Mouse (Mus musculus) megakaryocyte progenitor cell, adult 5-6 weeks (primary cell): ENCODE results near the gene Lgr6. TPM values are rescaled to one million over a fixed set of nuclear protein-coding genes. Genes with fewer than 3 reads are reported as not detected.

Source experiments
- ATAC-seq: replicated peaks from 2 replicates; pipeline ENCODE4 v1.8.0; 2016; ENCODE audit warnings: mild to moderate bottlenecking, moderate TSS enrichment, inconsistent platforms; ENCODE audit not compliant: poor library complexity
- total RNA-seq, 2 experiments: library from RNA; stranded (forward) in 1 of 2; stranded (reverse) in 1 of 2; fragments of 157-497, 149-512 nt in 1 of 2; fragments of 200-1000 nt in 1 of 2; gene quantifications; 2 replicates each; pipeline versions ENCODE4 v1.2.3 to v1.2.4; 2015 to 2017

Lgr6 gene
- total RNA-seq, 2 experiments from 2014 or later: 0.08 TPM; not detected in 1

GRCm38 (mm10) chr1:135019087-135019774 lies 85.8 kb downstream of the Lgr6 start:
- 0 out of 2 replicates have a peak, but pooled peaks have one; percentile 11 for ATAC-seq

DNA sequence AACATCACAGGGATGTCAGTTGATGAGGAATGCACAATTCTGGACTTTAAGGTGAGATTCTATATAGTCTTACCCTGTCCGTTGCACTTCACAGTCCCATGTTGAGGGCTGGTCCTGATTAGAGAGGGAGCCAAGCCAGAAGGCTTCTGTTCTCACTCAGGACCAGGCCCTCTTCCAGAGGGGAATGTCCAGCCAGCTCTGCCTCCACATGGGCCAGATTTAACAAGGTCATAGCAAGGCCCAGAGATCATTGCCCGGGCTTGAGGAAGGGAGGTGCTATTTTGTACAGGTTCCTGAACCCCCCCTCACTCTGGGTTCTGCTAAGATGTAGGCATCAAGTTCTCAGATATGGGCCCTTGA lies 87.4 kb downstream of the Lgr6 start:
- ATAC-seq: no peak

- ATAC-seq: no peak
Measured at GRCm38 (mm10) chr1:135016907-135017655, 88.0 kb downstream of the Lgr6 start.

DNA sequence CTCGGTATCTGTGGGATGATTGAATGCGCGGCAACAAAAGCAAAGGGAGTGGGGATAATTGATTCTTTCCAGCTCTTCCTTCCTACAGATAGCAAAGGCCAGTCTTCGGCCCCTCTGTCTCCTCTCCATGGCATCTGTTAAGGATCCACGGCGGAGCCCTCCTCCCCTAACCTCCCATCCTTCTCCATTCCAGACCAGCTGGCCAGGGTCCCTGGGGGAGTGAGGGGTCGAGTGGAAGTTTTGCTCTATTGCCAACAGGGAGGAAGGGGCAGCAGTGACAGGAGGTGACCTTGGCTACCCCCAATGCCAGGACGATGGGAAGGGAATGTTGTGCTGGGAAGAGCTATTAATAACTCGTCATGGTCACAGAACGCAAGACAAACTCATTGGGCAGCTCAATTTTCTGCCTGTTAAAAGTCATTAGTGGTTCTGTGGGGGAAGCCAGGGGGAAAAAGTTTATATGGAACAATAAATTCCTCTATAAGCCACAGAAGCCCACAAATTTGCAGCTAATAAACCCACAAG lies 90.1 kb downstream of the Lgr6 start:
- no peak for ATAC-seq

- no peak for ATAC-seq
Measured at GRCm38 (mm10) chr1:135012472-135012871, 92.6 kb downstream of the Lgr6 start.

DNA sequence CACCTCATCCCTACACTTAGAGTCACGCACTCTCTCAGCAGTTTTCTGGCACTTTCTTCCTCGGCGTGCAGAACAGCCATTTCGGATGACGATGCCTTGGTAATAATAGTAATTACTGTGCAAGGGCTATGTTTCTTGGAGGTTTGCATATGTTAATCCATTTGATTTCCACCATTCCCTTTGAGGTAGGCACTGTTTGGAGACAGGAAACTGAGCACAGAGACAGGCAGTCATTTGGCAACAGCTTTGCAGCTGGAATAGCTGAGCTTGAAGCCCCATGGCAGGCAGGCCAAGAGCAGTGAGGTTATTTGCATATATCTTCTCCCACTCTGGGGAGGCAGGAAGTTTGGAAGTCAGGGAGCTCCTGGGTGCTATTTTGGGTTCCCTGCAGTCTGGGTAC lies 93.2 kb downstream of the Lgr6 start:
- no peak for ATAC-seq

- no peak for ATAC-seq
Measured at GRCm38 (mm10) chr1:135009833-135010232, 95.2 kb downstream of the Lgr6 start.

DNA sequence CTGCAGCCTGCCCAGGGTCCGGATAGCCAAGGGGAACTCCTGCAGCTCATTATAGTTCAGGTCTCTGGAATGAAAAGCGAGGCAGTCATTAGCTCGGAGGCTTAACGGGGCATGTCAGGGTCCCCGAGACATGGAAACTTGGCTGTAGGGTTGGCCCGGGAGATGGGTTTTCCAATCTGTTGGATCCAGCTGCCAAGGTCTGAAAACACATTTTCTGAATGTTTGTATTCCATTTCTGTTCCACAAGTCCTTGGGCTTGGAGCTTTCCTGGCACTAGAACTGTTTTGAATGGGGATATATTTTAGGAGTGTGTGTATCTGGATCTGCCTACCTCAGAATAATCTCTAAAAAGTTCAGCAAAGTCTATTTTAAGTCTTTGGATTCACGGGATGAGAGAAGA lies 99.4 kb downstream of the Lgr6 start:
- ATAC-seq: no peak

GRCm38 (mm10) chr1:135003346-135003745 lies 101.7 kb downstream of the Lgr6 start:
- ATAC-seq: no peak

DNA sequence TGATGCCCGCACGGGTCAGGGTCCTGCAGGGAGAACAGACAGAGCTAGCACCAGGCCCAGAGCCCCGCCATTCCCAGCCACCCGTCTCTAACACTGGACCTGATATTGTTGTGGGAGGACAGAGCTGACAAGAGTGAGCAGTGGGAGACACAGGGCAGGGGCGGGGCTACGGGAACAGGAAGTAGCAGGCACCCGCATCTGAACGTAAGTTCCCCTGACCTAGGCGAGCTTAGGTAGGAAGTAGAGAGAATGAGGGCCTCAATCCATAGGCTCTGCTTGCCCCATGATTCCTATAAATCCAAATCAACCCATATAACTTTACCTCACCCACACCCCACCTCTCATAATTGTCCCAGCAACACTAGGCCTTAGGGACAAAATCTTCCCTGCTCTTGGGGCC lies 104.5 kb downstream of the Lgr6 start:
- ATAC-seq: peak; percentile 75

- ATAC-seq: no peak
Measured at GRCm38 (mm10) chr1:134998231-134998630, 106.8 kb downstream of the Lgr6 start.

- no peak for ATAC-seq
Measured at GRCm38 (mm10) chr1:134997568-134997967, 107.5 kb downstream of the Lgr6 start.

GRCm38 (mm10) chr1:134996471-134996870 lies 108.6 kb downstream of the Lgr6 start:
- no peak for ATAC-seq

DNA sequence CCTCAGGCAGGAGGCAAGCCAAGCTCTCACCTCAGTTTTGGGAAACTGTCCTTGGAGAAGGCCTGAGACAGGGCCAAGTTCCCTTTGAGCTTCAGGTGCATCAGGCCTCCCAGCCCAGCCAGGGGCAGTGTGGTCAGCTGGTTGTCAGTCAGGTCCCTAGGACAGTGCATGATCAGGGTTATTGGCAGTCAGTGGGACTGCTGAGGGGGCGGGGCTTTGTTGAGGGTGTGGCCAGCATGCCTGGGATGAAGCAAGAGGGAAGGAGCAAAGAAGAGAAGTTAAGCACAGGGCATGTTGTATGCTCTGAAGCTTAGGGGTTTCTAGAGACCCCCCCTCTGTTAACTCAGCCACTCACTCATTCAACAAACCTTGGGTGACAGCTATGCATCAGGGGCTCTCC lies 109.1 kb downstream of the Lgr6 start:
- peak; percentile 60; the same call in 1 of the 2 replicates for ATAC-seq

GRCm38 (mm10) chr1:134995437-134995836 lies 109.6 kb downstream of the Lgr6 start:
- ATAC-seq: no peak

- no peak for ATAC-seq
Measured at GRCm38 (mm10) chr1:134994739-134995138, 110.3 kb downstream of the Lgr6 start.

DNA sequence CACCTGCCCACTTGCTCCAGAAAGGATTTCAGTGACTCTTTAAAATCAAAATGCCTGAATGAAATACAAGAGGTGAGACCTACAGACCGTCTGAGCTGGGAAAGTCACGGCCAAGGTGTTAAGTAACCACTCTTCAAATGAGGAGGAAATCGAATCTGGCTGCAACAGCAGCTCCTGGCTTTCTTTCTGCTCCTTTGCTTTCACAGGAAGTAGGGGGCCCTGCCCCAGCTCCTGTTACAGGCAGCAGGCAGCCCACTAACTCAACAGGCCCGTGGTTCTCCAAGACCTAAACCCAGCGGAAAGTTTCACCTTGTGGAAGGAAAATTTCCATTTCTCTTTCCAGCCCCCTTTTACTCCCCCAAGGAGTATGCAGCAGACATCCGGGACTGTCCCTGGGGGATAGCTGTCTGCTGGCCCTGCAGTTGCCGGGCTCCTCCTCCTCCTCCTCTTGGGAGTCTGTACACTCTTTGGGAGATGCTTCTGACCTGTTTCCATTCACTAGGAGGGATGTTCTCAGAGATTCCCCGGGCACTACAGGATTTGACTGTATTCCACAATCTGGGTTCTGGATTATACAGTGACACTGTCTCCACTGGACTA lies 112.9 kb downstream of the Lgr6 start:
- ATAC-seq: no peak

- peak; percentile 65 for ATAC-seq
Measured at GRCm38 (mm10) chr1:134989372-134989771, 115.7 kb downstream of the Lgr6 start.

- ATAC-seq: no peak
Measured at GRCm38 (mm10) chr1:134987962-134988341, 117.1 kb downstream of the Lgr6 start.

DNA sequence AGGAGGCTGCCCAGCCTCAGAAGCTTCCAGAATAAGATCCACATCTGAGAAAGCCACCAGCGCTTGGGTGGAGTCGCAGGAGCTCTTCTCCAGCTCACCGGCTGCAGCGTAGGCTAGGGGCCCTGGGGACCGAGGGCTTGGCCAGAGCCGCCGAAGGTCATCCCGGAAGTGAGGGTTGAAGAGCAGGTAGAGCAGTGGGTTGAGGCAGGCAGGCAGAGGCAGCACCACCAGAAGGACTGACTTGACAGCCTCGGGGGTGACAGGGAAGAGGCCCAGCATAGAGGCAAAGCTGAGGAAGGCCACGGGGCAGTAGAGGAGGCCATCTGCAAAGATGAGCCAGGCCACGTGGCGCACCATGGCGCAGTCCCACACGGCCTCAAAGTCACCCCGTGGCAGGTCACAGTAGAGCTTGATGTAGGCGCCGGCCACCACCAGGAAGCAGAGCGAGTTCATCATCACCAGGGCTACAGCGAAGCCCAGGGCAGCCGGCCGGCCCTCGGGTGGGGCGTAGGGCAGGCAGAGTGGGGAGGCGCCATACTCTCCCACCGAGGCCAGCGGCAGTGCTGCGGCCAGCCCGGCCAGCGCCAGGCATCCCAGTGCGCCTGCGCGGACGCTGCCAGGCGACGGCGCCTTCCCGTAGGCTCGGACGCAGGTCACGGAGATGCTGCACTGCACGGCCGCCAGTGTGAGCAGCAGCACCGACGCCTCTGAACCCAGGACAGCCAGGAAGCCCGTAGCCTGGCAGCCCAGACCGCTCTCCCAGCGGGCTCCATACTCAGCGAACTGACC lies 117.7 kb downstream of the Lgr6 start:
- ATAC-seq: peak; percentile 30

DNA sequence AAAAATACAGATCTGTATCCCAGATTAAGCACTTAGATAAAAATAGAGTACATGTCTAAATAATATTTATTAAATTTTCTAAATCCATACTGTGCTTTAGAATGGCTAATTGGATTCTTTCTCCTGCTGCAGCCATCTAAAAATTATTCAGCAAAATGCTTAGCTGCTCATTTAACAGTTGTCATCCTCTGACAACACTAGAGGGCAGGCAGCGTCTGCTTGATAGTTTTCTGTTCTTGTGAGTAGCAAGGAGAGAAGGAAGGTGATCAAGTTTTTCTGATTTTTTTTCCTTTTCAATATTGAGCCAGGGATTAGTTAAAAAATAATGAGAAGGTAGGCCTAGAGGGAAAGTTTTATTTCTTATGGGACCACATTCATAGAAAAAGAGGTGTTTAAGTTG lies 132.2 kb downstream of the Lgr6 start:
- ATAC-seq: no peak
